Mouse (Mus musculus) intestine, embryonic 16.5 days (tissue): ENCODE results near the gene Gm28305. TPM values are rescaled to one million over a fixed set of nuclear protein-coding genes. Genes with fewer than 3 reads are reported as not detected.

Experiments
- ATAC-seq: fragments of 200-750 bp; cut with Nextera tagmentation; 2 replicates; pipeline ENCODE4 v1.8.0; 2017; ENCODE audit warnings: moderate TSS enrichment, moderate library complexity
- H3K27ac ChIP-seq: fragments of 300-500 bp; sonication (generic); 2 replicates; pipeline ENCODE4 v1.5.1; 2014; ENCODE audit warnings: mild to moderate bottlenecking, low read length
- H3K27me3 ChIP-seq: fragments of 300-500 bp; sonication (generic); replicated peaks from 2 replicates; pipeline ENCODE4 v1.6.1; 2014; ENCODE audit warnings: low read length, control low read depth, mixed read lengths; ENCODE audit not compliant: control insufficient read depth, insufficient read depth
- H3K36me3 ChIP-seq: fragments of 300-500 bp; sonication (generic); 2 replicates; pipeline ENCODE4 v1.6.1; 2014; ENCODE audit warnings: low read length, control low read depth; ENCODE audit not compliant: control insufficient read depth, insufficient read depth
- H3K4me1 ChIP-seq: fragments of 300-500 bp; sonication (generic); 2 replicates; pipeline ENCODE4 v1.6.1; 2014; ENCODE audit warnings: low read length, control low read depth, mixed read lengths; ENCODE audit not compliant: control insufficient read depth, insufficient read depth
- H3K4me2 ChIP-seq: fragments of 300-500 bp; sonication (generic); 2 replicates; pipeline ENCODE4 v1.6.1; 2014; ENCODE audit warnings: low read depth, low read length, control low read depth
- H3K4me3 ChIP-seq: fragments of 300-500 bp; sonication (generic); 2 replicates; pipeline ENCODE4 v1.5.1; 2014; ENCODE audit warnings: mild to moderate bottlenecking, low read length
- H3K9ac ChIP-seq: fragments of 300-500 bp; sonication (generic); 2 replicates; pipeline ENCODE4 v1.6.1; 2014; ENCODE audit warnings: low read depth, low read length
- H3K9me3 ChIP-seq: fragments of 300-500 bp; sonication (generic); 2 replicates; pipeline ENCODE4 v1.6.1; 2016; ENCODE audit warnings: low read length, control low read depth; ENCODE audit not compliant: control insufficient read depth
- WGBS: fragments of 180-500 bp; shearing (Covaris S2); extraction: QIAGEN DNeasy Blood & Tissue Kit; methylation state at CpG from one replicate; pipeline ENCODE4 v1.1.7; 2014; 5-methylcytosine and 5-hydroxymethylcytosine counted together
- polyA plus RNA-seq: library from polyadenylated mRNA; unstranded; fragments of >200 nt; fragmentation: Nextera tagmentation; extraction: Ambion mirVana; gene quantifications from 2 replicates; pipeline ENCODE4 v1.2.1, GENCODE M21; 2015

The Gm28305 gene
- polyA plus RNA-seq, 1 experiment from 2014 or later: not detected

- Histone ChIP-seq H3K4me3 (no peak overlapping the region), H3K9me3 (no peaks in the 10 kb centered on the region), H3K4me2 (no peak overlapping the region), H3K36me3 (peaks cover 4% of the 10 kb centered on the region; the same call in 1 of the 2 replicates), H3K9ac (no peak overlapping the region), H3K4me1 (no peaks in the 10 kb centered on the region), H3K27ac (no peak overlapping the region), H3K27me3 (no peaks in the 10 kb centered on the region)
- WGBS: 80% methylated on average over 8 of the region's 8 CpGs
- ATAC-seq: no peak
Observed at GRCm38 (mm10) chr9:104034231-104034630, 6.2 kb upstream of the Gm28305 start.

GRCm38 (mm10) chr9:104034718-104035117, 5.7 kb upstream of the Gm28305 start:
- H3K27ac ChIP-seq: no peak overlapping the region
- no peak overlapping the region for H3K4me3 ChIP-seq
- no peak overlapping the region for H3K4me2 ChIP-seq
- no peaks in the 10 kb centered on the region for H3K9me3 ChIP-seq
- H3K9ac ChIP-seq: no peak overlapping the region
- WGBS: 65% methylated on average over 6 of the region's 6 CpGs
- ATAC-seq: no peak
- H3K36me3 ChIP-seq: peaks cover 4% of the 10 kb centered on the region; the same call in 1 of the 2 replicates
- H3K27me3 ChIP-seq: no peaks in the 10 kb centered on the region
- no peaks in the 10 kb centered on the region for H3K4me1 ChIP-seq

GRCm38 (mm10) chr9:104035261-104036015, 5.0 kb upstream of the Gm28305 start:
- Histone ChIP-seq H3K36me3 (0 out of 2 replicates have a peak, but pooled peaks cover 4% of the 10 kb centered on the region), H3K4me2 (no peak overlapping the region), H3K4me1 (no peaks in the 10 kb centered on the region), H3K9me3 (no peaks in the 10 kb centered on the region), H3K4me3 (no peak overlapping the region), H3K27me3 (no peaks in the 10 kb centered on the region), H3K27ac (no peak overlapping the region), H3K9ac (no peak overlapping the region)
- 51% methylated on average over 24 of the region's 24 CpGs for WGBS
- peak; percentile 68; the same call in 1 of the 2 replicates for ATAC-seq

GRCm38 (mm10) chr9:104038266-104038665, 2.2 kb upstream of the Gm28305 start:
- whole genome bisulfite sequencing: 89% methylated on average over 13 of the region's 13 CpGs
- Histone ChIP-seq H3K27ac (no peak overlapping the region), H3K36me3 (0 out of 2 replicates have a peak, but pooled peaks cover 4% of the 10 kb centered on the region), H3K4me1 (no peaks in the 10 kb centered on the region), H3K27me3 (no peaks in the 10 kb centered on the region), H3K9me3 (no peaks in the 10 kb centered on the region), H3K9ac (no peak overlapping the region), H3K4me2 (no peak overlapping the region), H3K4me3 (no peak overlapping the region)
- no peak for ATAC-seq

GRCm38 (mm10) chr9:104039031-104039695, 1.3 kb upstream of the Gm28305 start:
- H3K9ac ChIP-seq: no peak overlapping the region
- H3K4me1 ChIP-seq: no peaks in the 10 kb centered on the region
- ATAC-seq: no peak
- 0 out of 2 replicates have a peak, but pooled peaks cover 4% of the 10 kb centered on the region for H3K36me3 ChIP-seq
- no peak overlapping the region for H3K4me2 ChIP-seq
- H3K9me3 ChIP-seq: no peaks in the 10 kb centered on the region
- no peak overlapping the region for H3K4me3 ChIP-seq
- no peaks in the 10 kb centered on the region for H3K27me3 ChIP-seq
- H3K27ac ChIP-seq: no peak overlapping the region
- 88% methylated on average over 21 of the region's 21 CpGs for WGBS

GRCm38 (mm10) chr9:104039742-104040141, 720 bp upstream of the Gm28305 start:
- H3K4me1 ChIP-seq: no peaks in the 10 kb centered on the region
- H3K4me2 ChIP-seq: no peak overlapping the region
- no peaks in the 10 kb centered on the region for H3K9me3 ChIP-seq
- H3K36me3 ChIP-seq: 0 out of 2 replicates have a peak, but pooled peaks cover 4% of the 10 kb centered on the region
- ATAC-seq: no peak
- WGBS: 81% methylated on average over 4 of the region's 4 CpGs
- H3K9ac ChIP-seq: no peak overlapping the region
- H3K4me3 ChIP-seq: no peak overlapping the region
- H3K27me3 ChIP-seq: no peaks in the 10 kb centered on the region
- H3K27ac ChIP-seq: no peak overlapping the region

- Histone ChIP-seq H3K4me1 (no peaks in the 10 kb centered on the region), H3K27ac (no peak overlapping the region), H3K27me3 (no peaks in the 10 kb centered on the region), H3K4me2 (no peak overlapping the region), H3K4me3 (no peak overlapping the region), H3K36me3 (0 out of 2 replicates have a peak, but pooled peaks cover 4% of the 10 kb centered on the region), H3K9ac (no peak overlapping the region), H3K9me3 (no peaks in the 10 kb centered on the region)
- WGBS: 87% methylated on average over 4 of the region's 4 CpGs
- ATAC-seq: no peak
Observed at GRCm38 (mm10) chr9:104043676-104044075, 3.2 kb downstream of the Gm28305 start.

GRCm38 (mm10) chr9:104051028-104051427, 10.6 kb downstream of the Gm28305 start:
- no peak overlapping the region for H3K4me3 ChIP-seq
- peaks cover 6% of the 10 kb centered on the region for H3K36me3 ChIP-seq
- H3K4me2 ChIP-seq: no peak overlapping the region
- H3K4me1 ChIP-seq: no peaks in the 10 kb centered on the region
- WGBS: 88% methylated on average over 6 of the region's 6 CpGs
- ATAC-seq: no peak
- no peak overlapping the region for H3K27ac ChIP-seq
- no peaks in the 10 kb centered on the region for H3K27me3 ChIP-seq
- H3K9me3 ChIP-seq: no peaks in the 10 kb centered on the region
- H3K9ac ChIP-seq: no peak overlapping the region

GRCm38 (mm10) chr9:104062430-104063243, 22.2 kb downstream of the Gm28305 start, which contains the start of gene Uba5:
Uba5 (minus strand) TSS chr9:104063134.
- H3K27me3 ChIP-seq: no peaks in the 10 kb centered on the region
- peak within 1 kb of the TSS; percentile 77 for H3K4me2 ChIP-seq
- peaks cover 6% of the 10 kb centered on the region for H3K36me3 ChIP-seq
- under 1% methylated on average over 59 of the region's 59 CpGs for WGBS
- H3K9me3 ChIP-seq: no peaks in the 10 kb centered on the region
- H3K27ac ChIP-seq: peak within 1 kb of the TSS; percentile 48
- peak; percentile 81 for ATAC-seq
- H3K9ac ChIP-seq: peak within 1 kb of the TSS; percentile 81
- peak within 1 kb of the TSS; percentile 100 for H3K4me3 ChIP-seq
- H3K4me1 ChIP-seq: peaks cover 12% of the 10 kb centered on the region
